Mouse (Mus musculus) urinary bladder, postnatal 4 days (tissue): ENCODE data around the gene Rps6ka1.

ENCODE experiments used
- DNase-seq, 2 experiments: peaks; one replicate each; pipeline ENCODE4 v3.0.0; 2021 to 2022; ENCODE audit warnings: low spot score in 2 of 2

Rps6ka1 gene

GRCm38 (mm10) chr4:133897431-133897891 lies 9.9 kb upstream of the Rps6ka1 start:
- DNase-seq: no peak

GRCm38 (mm10) chr4:133896984-133897383 lies 9.4 kb upstream of the Rps6ka1 start:
- DNase-seq: no peak

GRCm38 (mm10) chr4:133896002-133896401 lies 8.4 kb upstream of the Rps6ka1 start:
- DNase-seq: no peak

- no peak for DNase-seq
Observed at GRCm38 (mm10) chr4:133887249-133887648, 348 bp downstream of the Rps6ka1 start.

GRCm38 (mm10) chr4:133885991-133886501 lies 1.6 kb downstream of the Rps6ka1 start:
- DNase-seq: no peak

GRCm38 (mm10) chr4:133885331-133885730 lies 2.3 kb downstream of the Rps6ka1 start:
- no peak for DNase-seq

- no peak for DNase-seq
Observed at GRCm38 (mm10) chr4:133884888-133885287, 2.7 kb downstream of the Rps6ka1 start.

GRCm38 (mm10) chr4:133884127-133884753 lies 3.4 kb downstream of the Rps6ka1 start:
- no peak for DNase-seq

- no peak for DNase-seq
Observed at GRCm38 (mm10) chr4:133881851-133882250, 5.7 kb downstream of the Rps6ka1 start.

GRCm38 (mm10) chr4:133881399-133881798 lies 6.2 kb downstream of the Rps6ka1 start:
- DNase-seq: no peak

GRCm38 (mm10) chr4:133879145-133879902 lies 8.3 kb downstream of the Rps6ka1 start:
- no peak for DNase-seq

GRCm38 (mm10) chr4:133877850-133878755 lies 9.5 kb downstream of the Rps6ka1 start:
- DNase-seq: no peak

GRCm38 (mm10) chr4:133874865-133875517 lies 12.6 kb downstream of the Rps6ka1 start:
- DNase-seq: no peak

- no peak for DNase-seq
Observed at GRCm38 (mm10) chr4:133873926-133874864, 13.4 kb downstream of the Rps6ka1 start.

GRCm38 (mm10) chr4:133873431-133873851 lies 14.2 kb downstream of the Rps6ka1 start:
- DNase-seq: no peak

GRCm38 (mm10) chr4:133872812-133873300 lies 14.7 kb downstream of the Rps6ka1 start:
- DNase-seq: no peak

GRCm38 (mm10) chr4:133872222-133872811 lies 15.3 kb downstream of the Rps6ka1 start:
- DNase-seq: no peak

- no peak for DNase-seq
Observed at GRCm38 (mm10) chr4:133865231-133865630, 22.4 kb downstream of the Rps6ka1 start.

- DNase-seq: no peak
Observed at GRCm38 (mm10) chr4:133864380-133864981, 23.1 kb downstream of the Rps6ka1 start.
